Mouse (Mus musculus) embryonic fibroblast, embryonic 13.5 days (primary cell): ENCODE measurements at regions not wholly inside any gene's neighbourhood (a gene's known extent, or its start where the extent isn't known, plus 50 kb on each side); places are given as distances from the start of the nearest gene placed in this dataset.

Experiments used
- CTCF ChIP-seq: IDR thresholded peaks from 2 replicates; pipeline ENCODE4 v1.5.1; 2011; ENCODE audit warnings: mild to moderate bottlenecking, control low read depth, low read length, moderate library complexity, borderline replicate concordance; ENCODE audit not compliant: insufficient read depth
- POLR2A ChIP-seq: IDR thresholded peaks from 2 replicates; pipeline ENCODE4 v1.6.1; 2011; ENCODE audit warnings: low read depth, mild to moderate bottlenecking, control low read depth, low read length, moderate library complexity

- TF ChIP-seq CTCF, result no peak
- no peak for TF ChIP-seq POLR2A
Observed at GRCm38 (mm10) chr15:42252730-42253330, 2118.7 kb downstream of the 9330182O14Rik start.
